Mouse (Mus musculus): Measurements from ENCODE around the gene Senp2. TPM values are rescaled to one million over a fixed set of nuclear protein-coding genes. Genes with fewer than 3 reads are reported as not detected.

Gene Senp2
- polyA plus RNA-seq, 1 experiment from 2014 or later, result 32.8 TPM

GRCm38 (mm10) chr16:22022122-22022521 is 12.8 kb downstream of the Senp2 start:
- Histone ChIP-seq H3K4me1 (replicated peaks) (no peaks in the 10 kb centered on the region), H3K9ac (no peak overlapping the region), H3K27ac (replicated peaks) (no peak overlapping the region), H3K4me2 (no peak overlapping the region), H3K27me3 (no peaks in the 10 kb centered on the region), H3K9me3 (replicated peaks) (no peaks in the 10 kb centered on the region; the same call in 1 of the 2 replicates), H3K4me3 (replicated peaks) (no peak overlapping the region), H3K36me3 (replicated peaks) (peaks cover 96% of the 10 kb centered on the region)
- ATAC-seq (ENCODE audit: insufficient read depth), result no peak
- WGBS (ENCODE audit: insufficient replicate concordance), result 88% methylated on average over 2 of the region's 2 CpGs

GRCm38 (mm10) chr16:22027474-22027873 is 18.2 kb downstream of the Senp2 start:
- H3K9me3 ChIP-seq (replicated peaks), result no peaks in the 10 kb centered on the region
- no peak overlapping the region for H3K4me3 ChIP-seq (replicated peaks)
- no peaks in the 10 kb centered on the region for H3K27me3 ChIP-seq
- ATAC-seq (ENCODE audit: insufficient read depth), result no peak
- H3K4me1 ChIP-seq (replicated peaks), result no peaks in the 10 kb centered on the region
- 73% methylated on average over 5 of the region's 5 CpGs for WGBS (ENCODE audit: insufficient replicate concordance)
- no peak overlapping the region for H3K27ac ChIP-seq (replicated peaks)
- no peak overlapping the region for H3K4me2 ChIP-seq
- H3K9ac ChIP-seq, result no peak overlapping the region
- peaks cover 96% of the 10 kb centered on the region for H3K36me3 ChIP-seq (replicated peaks)

- Histone ChIP-seq H3K9ac (no peak overlapping the region), H3K4me1 (replicated peaks) (no peaks in the 10 kb centered on the region), H3K36me3 (replicated peaks) (peaks cover 64% of the 10 kb centered on the region), H3K27me3 (no peaks in the 10 kb centered on the region), H3K9me3 (replicated peaks) (no peaks in the 10 kb centered on the region), H3K4me2 (no peak overlapping the region), H3K27ac (replicated peaks) (no peak overlapping the region), H3K4me3 (replicated peaks) (no peak overlapping the region)
- ATAC-seq (ENCODE audit: insufficient read depth), result no peak
- 82% methylated on average over 10 of the region's 10 CpGs for WGBS (ENCODE audit: insufficient replicate concordance)
Observed at GRCm38 (mm10) chr16:22038554-22038953, 29.3 kb downstream of the Senp2 start.

GRCm38 (mm10) chr16:22039978-22040377 is 30.7 kb downstream of the Senp2 start:
- H3K4me3 ChIP-seq (replicated peaks), result no peak overlapping the region
- no peaks in the 10 kb centered on the region for H3K9me3 ChIP-seq (replicated peaks)
- no peak overlapping the region for H3K9ac ChIP-seq
- WGBS (ENCODE audit: insufficient replicate concordance), result 87% methylated on average over 1 of the region's 1 CpGs
- no peaks in the 10 kb centered on the region for H3K27me3 ChIP-seq
- H3K4me2 ChIP-seq, result no peak overlapping the region
- H3K27ac ChIP-seq (replicated peaks), result no peak overlapping the region
- peaks cover 78% of the 10 kb centered on the region for H3K36me3 ChIP-seq (replicated peaks)
- H3K4me1 ChIP-seq (replicated peaks), result no peaks in the 10 kb centered on the region
- no peak for ATAC-seq (ENCODE audit: insufficient read depth)

GRCm38 (mm10) chr16:22043830-22044229 is 34.5 kb downstream of the Senp2 start:
- H3K36me3 ChIP-seq (replicated peaks), result peaks cover 87% of the 10 kb centered on the region
- no peaks in the 10 kb centered on the region for H3K27me3 ChIP-seq
- no peaks in the 10 kb centered on the region for H3K9me3 ChIP-seq (replicated peaks)
- 60% methylated on average over 4 of the region's 4 CpGs for WGBS (ENCODE audit: insufficient replicate concordance)
- no peak overlapping the region for H3K4me3 ChIP-seq (replicated peaks)
- H3K27ac ChIP-seq (replicated peaks), result no peak overlapping the region
- no peaks in the 10 kb centered on the region for H3K4me1 ChIP-seq (replicated peaks)
- H3K4me2 ChIP-seq, result no peak overlapping the region
- no peak overlapping the region for H3K9ac ChIP-seq
- ATAC-seq (ENCODE audit: insufficient read depth), result no peak

- ATAC-seq (ENCODE audit: insufficient read depth), result no peak
Observed at GRCm38 (mm10) chr16:22045930-22046329, 36.6 kb downstream of the Senp2 start.

GRCm38 (mm10) chr16:22046739-22047366 is 37.6 kb downstream of the Senp2 start:
- WGBS (ENCODE audit: insufficient replicate concordance), result 66% methylated on average over 10 of the region's 10 CpGs
- peaks cover 67% of the 10 kb centered on the region for H3K36me3 ChIP-seq (replicated peaks)
- no peaks in the 10 kb centered on the region for H3K9me3 ChIP-seq (replicated peaks)
- H3K4me2 ChIP-seq, result no peak overlapping the region
- no peaks in the 10 kb centered on the region for H3K27me3 ChIP-seq
- ATAC-seq (ENCODE audit: insufficient read depth), result no peak
- H3K4me3 ChIP-seq (replicated peaks), result no peak overlapping the region
- no peaks in the 10 kb centered on the region for H3K4me1 ChIP-seq (replicated peaks)
- no peak overlapping the region for H3K9ac ChIP-seq
- H3K27ac ChIP-seq (replicated peaks), result no peak overlapping the region

More at GRCm38 (mm10) chr16:22045930-22046329, 36.6 kb downstream of the Senp2 start:
- 74% methylated on average over 3 of the region's 3 CpGs for WGBS (ENCODE audit: insufficient replicate concordance)
- H3K27me3 ChIP-seq, result no peaks in the 10 kb centered on the region
- no peak overlapping the region for H3K4me2 ChIP-seq
- H3K9me3 ChIP-seq (replicated peaks), result no peaks in the 10 kb centered on the region
- H3K27ac ChIP-seq (replicated peaks), result no peak overlapping the region
- H3K4me1 ChIP-seq (replicated peaks), result no peaks in the 10 kb centered on the region
- no peak overlapping the region for H3K4me3 ChIP-seq (replicated peaks)
- peaks cover 76% of the 10 kb centered on the region for H3K36me3 ChIP-seq (replicated peaks)
- H3K9ac ChIP-seq, result no peak overlapping the region

- Histone ChIP-seq H3K4me1 (replicated peaks) (peaks cover 5% of the 10 kb centered on the region), H3K4me3 (replicated peaks) (no peak overlapping the region), H3K27me3 (no peaks in the 10 kb centered on the region), H3K9ac (no peak overlapping the region), H3K4me2 (no peak overlapping the region), H3K27ac (replicated peaks) (no peak overlapping the region), H3K9me3 (replicated peaks) (no peaks in the 10 kb centered on the region), H3K36me3 (replicated peaks) (peaks cover 9% of the 10 kb centered on the region)
- ATAC-seq (ENCODE audit: insufficient read depth), result no peak
- 89% methylated on average over 21 of the region's 21 CpGs for WGBS (ENCODE audit: insufficient replicate concordance)
Observed at GRCm38 (mm10) chr16:22053411-22053810, 44.1 kb downstream of the Senp2 start.

- WGBS (ENCODE audit: insufficient replicate concordance), result 31% methylated on average over 6 of the region's 6 CpGs
- Histone ChIP-seq H3K27me3 (no peaks in the 10 kb centered on the region), H3K9ac (no peak overlapping the region), H3K4me1 (replicated peaks) (peaks cover 10% of the 10 kb centered on the region), H3K4me3 (replicated peaks) (no peak overlapping the region), H3K9me3 (replicated peaks) (no peaks in the 10 kb centered on the region), H3K27ac (replicated peaks) (no peak overlapping the region), H3K4me2 (no peak overlapping the region), H3K36me3 (replicated peaks) (0 out of 2 replicates have a peak, but pooled peaks cover 4% of the 10 kb centered on the region)
- peak; percentile 66 for ATAC-seq (ENCODE audit: insufficient read depth)
Observed at GRCm38 (mm10) chr16:22057498-22057897, 48.2 kb downstream of the Senp2 start.

GRCm38 (mm10) chr16:22058871-22059270 is 49.6 kb downstream of the Senp2 start:
- Histone ChIP-seq H3K4me1 (replicated peaks) (peaks cover 10% of the 10 kb centered on the region), H3K9ac (no peak overlapping the region), H3K9me3 (replicated peaks) (no peaks in the 10 kb centered on the region), H3K4me3 (replicated peaks) (no peak overlapping the region), H3K4me2 (no peak overlapping the region), H3K27ac (replicated peaks) (no peak overlapping the region), H3K27me3 (no peaks in the 10 kb centered on the region), H3K36me3 (replicated peaks) (peaks cover 4% of the 10 kb centered on the region; the same call in 1 of the 2 replicates)
- 78% methylated on average over 7 of the region's 7 CpGs for whole genome bisulfite sequencing (ENCODE audit: insufficient replicate concordance)
- ATAC-seq (ENCODE audit: insufficient read depth), result no peak

- Histone ChIP-seq H3K9me3 (replicated peaks) (no peaks in the 10 kb centered on the region), H3K27ac (replicated peaks) (no peak overlapping the region)
Observed at GRCm38 (mm10) chr16:22060416-22060815, 51.1 kb downstream of the Senp2 start.

More at GRCm38 (mm10) chr16:22060416-22060815, 51.1 kb downstream of the Senp2 start:
- no peak for ATAC-seq (ENCODE audit: insufficient read depth)
- 76% methylated on average over 10 of the region's 10 CpGs for WGBS (ENCODE audit: insufficient replicate concordance)
- Histone ChIP-seq H3K9ac (no peak overlapping the region), H3K4me3 (replicated peaks) (no peak overlapping the region), H3K27me3 (no peaks in the 10 kb centered on the region), H3K4me1 (replicated peaks) (peaks cover 10% of the 10 kb centered on the region), H3K36me3 (replicated peaks) (peaks cover 4% of the 10 kb centered on the region; the same call in 1 of the 2 replicates), H3K4me2 (no peak overlapping the region)
